Mouse (Mus musculus) Muller cell, postnatal 12 days (primary cell): Measurements from ENCODE around the gene Hectd3.

Source experiments
- DNase-seq: peaks from one replicate; pipeline ENCODE4 v3.0.0-alpha.2; 2015; ENCODE audit errors: inconsistent ontology term

Hectd3 gene

DNA sequence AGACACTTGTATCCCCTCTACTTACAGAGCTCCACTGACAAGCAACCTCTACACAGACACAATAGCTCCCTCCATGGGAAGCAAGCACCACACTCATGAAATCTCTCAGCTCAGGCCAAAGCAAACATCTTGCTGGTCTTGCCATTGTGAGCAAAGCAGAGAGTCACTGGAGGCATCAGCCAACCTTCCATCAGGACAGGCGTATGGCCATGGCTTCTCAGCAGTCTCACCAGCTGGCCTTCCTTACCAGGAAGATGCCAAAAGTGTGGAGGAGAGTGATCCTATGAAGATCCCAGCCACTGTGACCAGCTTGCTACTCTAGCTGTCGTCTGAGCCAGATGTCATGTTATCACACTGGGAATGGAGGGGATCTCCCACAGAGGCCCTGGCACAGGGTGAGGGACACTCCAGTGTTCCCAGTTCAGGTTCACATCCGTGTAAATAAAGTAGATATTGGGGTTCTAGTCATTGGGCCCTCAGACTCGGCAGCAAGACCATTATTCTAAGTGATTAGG lies 19.8 kb downstream of the Hectd3 start:
- DNase-seq = no peak

DNA sequence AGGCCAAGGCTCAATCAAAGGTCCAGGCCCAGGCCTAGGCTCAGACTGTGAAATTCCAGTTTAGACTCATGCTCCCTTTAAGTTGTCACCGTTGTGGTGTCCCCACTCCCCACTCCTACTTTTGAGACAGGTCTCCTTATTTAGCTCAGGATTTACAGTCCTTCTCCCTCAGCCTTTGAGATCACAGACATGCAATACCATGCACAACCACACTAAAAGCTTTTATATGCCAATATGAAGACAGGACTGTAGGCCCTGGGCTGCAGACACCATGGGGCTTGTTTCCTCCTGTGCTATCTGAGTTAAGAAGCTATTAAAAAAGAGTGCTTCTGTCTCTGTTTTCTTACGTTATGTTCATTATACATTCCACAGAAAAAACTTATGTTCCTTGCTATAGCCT lies 22.6 kb downstream of the Hectd3 start:
- DNase-seq = no peak

DNA sequence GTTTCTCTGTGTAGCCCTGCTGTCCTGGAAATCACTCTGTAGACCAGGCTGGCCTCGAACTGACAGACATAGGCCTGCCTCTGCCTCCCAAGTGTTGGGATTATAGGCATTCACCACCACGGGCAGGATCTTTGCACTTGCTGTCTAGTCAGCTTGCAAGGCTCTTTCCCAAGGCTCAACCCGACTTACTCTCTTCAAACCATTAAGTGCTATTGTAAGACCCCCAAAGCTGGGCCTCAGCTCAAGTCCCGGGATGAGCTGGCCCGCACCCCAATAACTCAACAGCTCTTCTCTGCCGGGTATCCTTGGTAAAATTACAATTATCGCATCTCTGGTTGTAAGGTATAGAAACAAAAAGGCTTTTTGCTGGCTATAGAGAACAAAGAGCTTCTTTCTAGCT lies 23.2 kb downstream of the Hectd3 start:
- DNase-seq = no peak

DNA sequence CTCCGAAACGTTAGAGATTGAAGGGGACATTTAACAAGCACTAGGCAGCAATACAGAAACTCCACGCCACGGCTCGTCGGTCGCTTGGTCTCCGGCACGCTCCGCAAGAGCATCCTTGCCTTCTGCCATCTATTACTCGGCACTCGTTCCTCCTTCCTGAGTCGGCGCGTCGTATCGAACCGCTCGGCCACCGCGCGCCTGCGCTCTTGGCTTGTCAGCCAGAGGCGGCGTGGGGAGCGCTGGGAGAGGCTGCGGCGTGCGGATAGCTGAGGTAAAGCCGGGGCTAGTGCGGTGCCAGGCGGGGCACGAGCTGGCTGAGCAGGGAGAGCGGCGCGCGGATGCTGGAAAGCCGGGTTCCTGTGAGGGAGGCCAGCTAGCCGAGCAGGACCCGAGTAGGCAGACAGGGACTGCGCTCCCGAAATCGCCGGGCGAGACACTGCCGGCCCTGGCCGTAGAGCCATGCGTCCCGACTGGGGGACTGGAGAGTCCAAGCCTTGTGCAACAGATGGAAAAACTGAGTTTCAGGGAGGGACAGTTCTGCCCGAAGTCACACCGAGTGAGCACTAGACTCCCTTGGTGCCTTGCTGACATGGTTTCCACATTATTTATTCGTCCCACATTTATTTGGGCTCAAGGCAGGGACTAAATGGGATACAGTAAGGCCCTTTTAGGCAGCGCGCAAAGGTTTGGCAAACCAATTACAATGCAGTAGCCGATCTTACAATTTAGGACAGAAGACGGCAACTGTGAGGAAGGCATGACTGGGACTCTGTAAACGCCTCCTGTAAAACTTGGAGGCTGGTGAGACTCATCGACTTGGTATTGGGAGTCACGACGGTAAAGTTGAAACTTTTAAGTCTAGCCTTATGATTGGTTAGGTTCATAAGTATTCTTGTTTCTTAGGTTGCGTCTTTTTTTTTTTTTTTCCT lies 24.4 kb downstream of the Hectd3 start, which contains the start of gene Eif2b3:
Gene Eif2b3 (plus strand): TSS at position 197 of the 929 bp plus-strand sequence.
- DNase-seq = peak; percentile 94

DNA sequence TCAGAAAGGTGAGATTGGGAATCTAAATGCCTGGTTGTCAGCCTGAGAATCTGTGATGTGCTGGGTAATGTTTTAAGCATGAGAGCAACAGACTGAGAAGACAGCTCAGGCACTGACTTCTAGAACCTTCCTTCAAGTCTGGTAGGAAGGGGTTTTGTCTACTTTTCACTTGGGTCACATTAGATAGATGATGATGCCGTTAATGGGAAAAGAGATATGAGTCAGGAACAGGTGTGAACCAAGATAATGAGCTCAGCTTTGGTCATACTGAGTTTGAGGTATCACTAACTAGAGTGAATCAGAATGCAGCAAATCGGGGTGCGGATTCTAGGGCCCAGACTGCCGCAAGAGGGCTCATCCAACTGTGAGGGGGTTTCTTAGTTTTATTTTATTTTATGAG lies 28.4 kb downstream of the Hectd3 start:
- DNase-seq = no peak

GRCm38 (mm10) chr4:117031105-117031504 lies 36.0 kb downstream of the Hectd3 start:
- DNase-seq = no peak

- peak; percentile 65 for DNase-seq
These were observed 45.0 kb downstream of the Hectd3 start for GRCm38 (mm10) chr4:117039925-117040687.

DNA sequence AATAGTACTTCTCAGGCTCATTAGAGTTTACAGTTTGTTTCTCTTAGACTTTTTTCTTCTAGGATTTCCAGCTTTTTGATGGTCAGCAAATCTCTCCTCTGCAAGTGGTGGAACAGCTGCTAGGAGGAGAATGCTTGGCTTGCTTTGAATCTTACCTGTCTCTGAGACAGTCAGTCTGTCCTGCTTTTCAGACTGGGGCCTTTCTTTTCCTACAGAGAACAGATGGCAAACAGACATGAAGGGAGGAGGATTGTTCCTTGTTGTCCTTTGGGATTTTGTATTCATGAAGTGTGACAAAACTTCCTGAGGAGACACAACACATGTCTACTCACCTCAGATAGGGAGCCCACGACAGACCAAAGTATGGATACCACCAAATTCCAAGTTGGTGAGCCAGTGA lies 45.7 kb downstream of the Hectd3 start:
- DNase-seq = no peak

- DNase-seq = peak; percentile 62
These were observed 46.2 kb downstream of the Hectd3 start for GRCm38 (mm10) chr4:117041283-117041721.

DNA sequence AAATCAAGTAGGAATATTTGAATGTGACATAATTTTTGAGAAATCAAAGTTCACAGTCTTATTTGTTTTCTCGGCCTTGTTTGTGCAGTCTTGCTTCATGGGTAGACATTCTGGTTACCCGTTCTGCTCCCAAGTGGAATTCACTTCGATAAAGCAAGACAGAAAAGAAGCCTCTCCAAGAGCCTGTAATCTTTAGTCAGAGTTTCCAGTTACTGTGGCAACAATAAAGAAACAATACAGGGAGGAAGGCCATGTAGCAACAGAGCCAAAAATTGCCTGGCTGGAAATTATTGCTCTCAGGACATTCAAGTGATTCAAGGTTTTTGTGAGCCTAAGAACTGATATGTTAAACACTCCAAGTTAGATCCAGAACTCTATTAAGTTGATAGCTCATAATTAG lies 53.7 kb downstream of the Hectd3 start:
- peak; percentile 75 for DNase-seq

DNA sequence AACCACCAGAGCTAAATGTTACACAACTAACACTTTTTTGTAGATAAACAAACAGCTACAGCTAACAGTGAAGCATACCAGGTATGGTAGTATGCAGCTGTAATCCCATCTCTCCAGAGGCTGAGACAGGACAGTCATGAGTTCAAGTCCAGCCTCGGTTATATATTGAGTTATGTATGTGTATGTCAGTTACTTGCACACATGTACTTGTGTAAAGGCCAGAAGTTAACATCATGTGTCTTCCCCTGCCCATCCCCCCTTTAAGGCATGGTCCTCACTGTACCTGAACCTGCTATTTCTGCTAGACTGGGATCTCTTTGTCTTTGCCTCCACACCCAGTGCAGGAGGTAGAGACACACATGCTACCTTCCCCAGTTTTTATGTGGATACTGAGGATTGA lies 54.4 kb downstream of the Hectd3 start:
- DNase-seq = no peak

DNA sequence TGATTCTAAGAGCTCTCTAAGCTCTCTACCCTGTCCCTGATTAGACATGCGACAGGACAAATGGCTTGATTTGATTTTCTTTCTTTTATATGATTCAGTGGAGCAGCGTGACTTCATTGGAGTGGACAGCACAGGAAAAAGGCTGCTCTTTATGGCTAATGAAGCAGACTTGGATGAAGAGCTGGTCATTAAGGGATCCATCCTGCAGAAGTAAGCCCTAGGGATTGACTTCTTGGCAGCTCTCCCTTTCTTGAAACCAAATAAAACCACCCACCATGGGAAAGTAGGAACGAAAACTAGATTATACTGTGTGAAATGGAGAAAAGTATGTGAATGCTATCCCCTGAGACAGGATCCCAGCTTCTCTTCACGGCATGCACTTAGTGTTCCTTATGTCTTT lies 57.5 kb downstream of the Hectd3 start:
- peak; percentile 80 for DNase-seq

GRCm38 (mm10) chr4:117053956-117054355 lies 58.8 kb downstream of the Hectd3 start:
- no peak for DNase-seq
